Mouse (Mus musculus) E14TG2a.4 (cell line): ENCODE measurements around the gene Abcb7.

Source experiments
- H3K27me3 ChIP-seq: 2 replicates; pipeline ENCODE4 v1.6.1; 2014; ENCODE audit warnings: low read length, control low read depth; ENCODE audit not compliant: insufficient read depth
- H3K36me3 ChIP-seq: 2 replicates; pipeline ENCODE4 v1.6.1; 2014; ENCODE audit warnings: low read length, control low read depth; ENCODE audit not compliant: insufficient read depth
- H3K4me1 ChIP-seq: replicated peaks from 2 replicates; pipeline ENCODE4 v1.6.1; 2014; ENCODE audit warnings: low read depth, low read length, control low read depth
- H3K4me3 ChIP-seq: replicated peaks from 2 replicates; pipeline ENCODE4 v1.5.1; 2014; ENCODE audit warnings: mild to moderate bottlenecking, low read length
- H3K9me3 ChIP-seq: 2 replicates; pipeline ENCODE4 v1.6.1; 2014; ENCODE audit warnings: low read length, control low read depth
- CTCF ChIP-seq: conservative IDR thresholded peaks from 2 replicates; pipeline ENCODE4 v1.5.1; 2014; ENCODE audit warnings: low read length
- NANOG ChIP-seq: IDR thresholded peaks from 2 replicates; pipeline ENCODE4 v1.6.1; 2014; ENCODE audit warnings: borderline replicate concordance, low read length, mixed read lengths
- POU5F1 ChIP-seq: IDR thresholded peaks from 2 replicates; pipeline ENCODE4 v1.6.1; 2014; ENCODE audit warnings: low read length, borderline replicate concordance

Gene Abcb7

GRCm38 (mm10) chrX:104413183-104413983 lies at the start of gene Abcb7:
Gene Abcb7 (minus strand): TSS chrX:104413856.
- Histone ChIP-seq H3K27me3 (no peaks in the 10 kb centered on the region), H3K36me3 (no peaks in the 10 kb centered on the region), H3K9me3 (no peaks in the 10 kb centered on the region), H3K4me1 (peaks cover 7% of the 10 kb centered on the region; the same call in 1 of the 2 replicates), H3K4me3 (peak within 1 kb of the TSS; percentile 84)
- TF ChIP-seq POU5F1 = no peak
- TF ChIP-seq CTCF = no peak
- no peak for TF ChIP-seq NANOG

DNA sequence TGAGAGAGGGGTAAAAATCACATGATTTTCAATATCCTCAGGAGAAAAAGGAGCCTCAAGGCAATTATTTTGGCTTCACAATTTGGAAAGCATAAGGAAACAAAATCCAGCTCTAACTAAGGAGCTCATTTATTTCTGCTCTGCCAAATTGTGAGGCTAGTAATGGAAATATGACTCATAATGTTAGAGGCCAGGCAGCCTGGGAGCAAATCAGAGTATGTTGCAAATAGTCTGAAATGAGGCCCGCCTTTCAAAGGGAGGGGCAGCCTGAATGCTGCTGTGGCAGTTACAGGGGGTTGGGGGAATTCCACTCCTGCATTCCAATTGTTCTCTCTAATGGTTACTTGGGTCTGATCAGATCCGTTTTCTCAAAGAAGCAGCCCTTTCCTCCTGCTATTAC lies 48.1 kb upstream of the Abcb7 start:
- TF ChIP-seq CTCF = no peak
- Histone ChIP-seq H3K9me3 (peaks cover 6% of the 10 kb centered on the region; the same call in 1 of the 2 replicates), H3K27me3 (no peaks in the 10 kb centered on the region), H3K36me3 (no peaks in the 10 kb centered on the region), H3K4me3 (no peak overlapping the region), H3K4me1 (no peaks in the 10 kb centered on the region; the same call in 1 of the 2 replicates)

DNA sequence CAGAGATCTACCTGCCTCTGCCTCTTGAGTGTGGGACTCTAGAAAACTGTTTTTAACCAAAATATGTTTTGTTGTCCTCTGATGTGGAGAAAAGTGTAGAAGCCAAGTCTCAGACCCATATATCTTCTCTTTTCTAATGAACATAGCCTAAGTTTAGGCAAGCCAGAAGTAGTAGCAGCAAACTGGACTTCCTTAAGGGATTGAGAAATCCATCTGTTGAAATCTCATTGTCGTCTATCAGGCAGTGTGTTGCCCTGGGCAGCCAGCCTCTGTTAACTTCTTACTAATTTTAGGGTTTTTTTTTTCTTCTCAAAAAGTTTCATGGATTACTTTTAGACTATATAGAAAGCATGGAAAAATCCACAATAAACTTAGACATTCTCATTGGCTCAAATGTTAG lies 38.8 kb upstream of the Abcb7 start:
- TF ChIP-seq CTCF (no peak), NANOG (no peak), POU5F1 (no peak)
- Histone ChIP-seq H3K4me3 (no peak overlapping the region), H3K36me3 (no peaks in the 10 kb centered on the region), H3K27me3 (no peaks in the 10 kb centered on the region), H3K9me3 (peaks cover 16% of the 10 kb centered on the region; the same call in 1 of the 2 replicates), H3K4me1 (no peaks in the 10 kb centered on the region)

DNA sequence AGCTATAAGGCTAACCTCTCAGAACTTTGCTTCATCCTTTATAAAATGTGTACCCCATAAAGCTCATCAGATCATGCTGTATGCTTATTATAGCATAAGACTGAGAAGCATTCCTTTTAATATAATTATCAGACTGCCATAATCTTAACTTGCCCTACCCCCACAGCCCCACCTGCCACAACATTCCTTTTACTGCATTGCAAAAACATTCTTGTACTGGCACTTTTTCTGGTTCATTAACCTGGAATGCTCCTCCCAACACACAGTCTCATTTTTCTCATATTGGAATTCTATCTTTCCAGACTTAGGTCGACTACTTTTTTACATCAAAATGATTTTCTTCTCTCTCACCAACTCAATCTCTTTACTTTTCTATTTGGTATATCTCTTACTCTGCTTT lies 19.8 kb upstream of the Abcb7 start:
- Histone ChIP-seq H3K4me1 (no peaks in the 10 kb centered on the region), H3K27me3 (no peaks in the 10 kb centered on the region), H3K9me3 (no peaks in the 10 kb centered on the region), H3K4me3 (no peak overlapping the region), H3K36me3 (no peaks in the 10 kb centered on the region)
- TF ChIP-seq NANOG = no peak
- TF ChIP-seq CTCF = no peak
- no peak for TF ChIP-seq POU5F1

DNA sequence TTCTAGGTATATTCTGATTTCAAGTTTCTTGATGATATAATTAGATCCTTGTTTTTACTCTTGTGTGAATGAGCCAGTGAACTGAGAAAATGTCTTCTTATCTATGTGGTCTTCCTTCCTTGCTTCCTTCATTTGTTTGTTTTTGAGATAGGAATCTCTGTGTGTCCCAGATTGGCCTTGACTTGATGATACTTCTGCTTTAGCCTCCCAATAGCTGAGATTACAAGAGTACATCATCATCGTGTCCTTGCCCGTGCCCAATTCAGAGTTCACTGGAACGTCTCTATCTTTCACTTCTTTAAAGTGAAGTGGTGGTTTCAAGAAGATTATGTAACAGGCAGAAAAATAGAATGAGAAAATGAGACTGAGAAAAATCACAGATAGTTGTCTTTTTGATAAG lies 14.5 kb upstream of the Abcb7 start:
- H3K4me1 ChIP-seq = no peaks in the 10 kb centered on the region
- no peaks in the 10 kb centered on the region for H3K27me3 ChIP-seq
- TF ChIP-seq POU5F1 = no peak
- no peak for TF ChIP-seq CTCF
- no peak for TF ChIP-seq NANOG
- no peaks in the 10 kb centered on the region for H3K36me3 ChIP-seq
- H3K9me3 ChIP-seq = no peaks in the 10 kb centered on the region
- H3K4me3 ChIP-seq = no peak overlapping the region

- Histone ChIP-seq H3K27me3 (no peaks in the 10 kb centered on the region), H3K9me3 (no peaks in the 10 kb centered on the region), H3K4me1 (peaks cover 5% of the 10 kb centered on the region; the same call in 1 of the 2 replicates), H3K4me3 (peak overlapping the region; percentile 84), H3K36me3 (no peaks in the 10 kb centered on the region)
- TF ChIP-seq POU5F1 = no peak
- TF ChIP-seq NANOG = no peak
- no peak for TF ChIP-seq CTCF
Measured at GRCm38 (mm10) chrX:104413995-104414394, 339 bp upstream of the Abcb7 start.

- Histone ChIP-seq H3K4me1 (peaks cover 36% of the 10 kb centered on the region), H3K9me3 (no peaks in the 10 kb centered on the region), H3K36me3 (no peaks in the 10 kb centered on the region), H3K4me3 (no peak overlapping the region), H3K27me3 (no peaks in the 10 kb centered on the region)
- TF ChIP-seq CTCF = no peak
- TF ChIP-seq NANOG = no peak
- no peak for TF ChIP-seq POU5F1
Measured at GRCm38 (mm10) chrX:104408137-104408536, 5.5 kb downstream of the Abcb7 start.

- Histone ChIP-seq H3K4me3 (no peak overlapping the region), H3K27me3 (no peaks in the 10 kb centered on the region), H3K36me3 (no peaks in the 10 kb centered on the region), H3K4me1 (peaks cover 40% of the 10 kb centered on the region), H3K9me3 (no peaks in the 10 kb centered on the region)
- TF ChIP-seq POU5F1 (no peak), CTCF (no peak)
Measured at GRCm38 (mm10) chrX:104402463-104402862, 11.2 kb downstream of the Abcb7 start.

DNA sequence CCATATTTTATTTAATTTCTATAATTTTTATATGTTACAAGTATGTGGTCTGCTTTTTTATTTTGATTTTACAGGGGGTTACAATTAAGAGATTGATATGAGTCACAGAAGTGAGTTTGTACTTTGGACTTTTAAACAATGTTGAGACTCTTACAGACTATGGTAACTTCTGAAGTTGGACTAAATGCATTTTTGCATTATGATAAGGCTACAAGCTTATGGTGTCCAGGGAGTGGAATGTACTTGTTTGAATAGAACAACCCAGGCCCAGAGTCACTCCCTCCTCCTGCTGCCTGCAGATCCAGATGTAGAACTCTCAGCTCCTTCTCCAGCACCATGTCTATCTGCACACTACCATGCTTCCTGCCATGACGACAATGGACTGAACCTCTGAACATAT lies 12.5 kb downstream of the Abcb7 start:
- Histone ChIP-seq H3K9me3 (no peaks in the 10 kb centered on the region), H3K27me3 (no peaks in the 10 kb centered on the region), H3K36me3 (no peaks in the 10 kb centered on the region), H3K4me1 (peaks cover 33% of the 10 kb centered on the region), H3K4me3 (no peak overlapping the region)
- TF ChIP-seq POU5F1 (no peak), NANOG (no peak), CTCF (no peak)
